Mouse (Mus musculus): ENCODE results near the gene Grasp. TPM values are rescaled to one million over a fixed set of nuclear protein-coding genes. Genes with fewer than 3 reads are reported as not detected.

The Grasp gene
- polyA plus RNA-seq, 1 experiment from 2014 or later = 6.7 TPM

- Histone ChIP-seq H3K4me1 (ENCODE audit: control insufficient read depth, insufficient read depth, low read length) (peaks cover 2% of the 10 kb centered on the region; the same call in 1 of the 2 replicates), H3K27ac (replicated peaks; ENCODE audit: low read depth, low read length) (no peak overlapping the region), H3K27me3 (ENCODE audit: control insufficient read depth, insufficient read depth, low read length) (no peaks in the 10 kb centered on the region), H3K36me3 (ENCODE audit: control insufficient read depth, insufficient read depth, low read length) (no peaks in the 10 kb centered on the region; the same call in 1 of the 2 replicates), H3K9me3 (ENCODE audit: control insufficient read depth, low read length) (no peaks in the 10 kb centered on the region), H3K9ac (ENCODE audit: low read length) (no peak overlapping the region), H3K4me3 (ENCODE audit: low read depth, low read length) (no peak overlapping the region), H3K4me2 (ENCODE audit: low read depth, severe bottlenecking) (no peak overlapping the region)
- 73% methylated on average over 2 of the region's 2 CpGs for WGBS
- DNase-seq (ENCODE audit: low spot score) = no peak
- ATAC-seq (ENCODE audit: insufficient number of reproducible peaks, low FRiP score, low TSS enrichment, low read depth) = no peak
Measured at GRCm38 (mm10) chr15:101215136-101215535, 8.9 kb upstream of the Grasp start.

DNA sequence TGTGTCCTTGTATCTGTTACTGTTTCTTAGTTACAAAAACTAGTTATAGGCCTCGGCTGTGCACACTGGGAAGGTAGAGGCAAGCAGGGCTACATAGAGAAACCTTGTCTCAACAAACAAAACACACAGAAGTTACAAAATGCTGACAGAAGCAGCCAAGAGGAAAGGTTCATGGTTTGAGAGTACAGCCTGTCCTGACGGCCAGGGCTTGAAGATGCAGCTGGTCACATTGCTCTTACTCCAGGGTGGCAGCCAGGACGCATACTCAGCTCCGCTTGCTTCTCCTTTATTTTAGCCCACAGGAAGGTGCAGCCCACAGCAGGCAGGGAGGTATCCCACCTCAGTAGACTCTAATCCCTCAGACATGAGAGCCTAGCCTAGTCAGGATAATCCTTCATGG lies 8.0 kb upstream of the Grasp start:
- DNase-seq (ENCODE audit: low spot score) = no peak
- Histone ChIP-seq H3K4me2 (ENCODE audit: low read depth, severe bottlenecking) (no peak overlapping the region), H3K4me3 (ENCODE audit: low read depth, low read length) (no peak overlapping the region), H3K27ac (replicated peaks; ENCODE audit: low read depth, low read length) (no peak overlapping the region), H3K36me3 (ENCODE audit: control insufficient read depth, insufficient read depth, low read length) (no peaks in the 10 kb centered on the region; the same call in 1 of the 2 replicates), H3K9me3 (ENCODE audit: control insufficient read depth, low read length) (no peaks in the 10 kb centered on the region), H3K4me1 (ENCODE audit: control insufficient read depth, insufficient read depth, low read length) (peaks cover 11% of the 10 kb centered on the region), H3K9ac (ENCODE audit: low read length) (no peak overlapping the region), H3K27me3 (ENCODE audit: control insufficient read depth, insufficient read depth, low read length) (no peaks in the 10 kb centered on the region)
- no peak for ATAC-seq (ENCODE audit: insufficient number of reproducible peaks, low FRiP score, low TSS enrichment, low read depth)
- 81% methylated on average over 4 of the region's 4 CpGs for WGBS

DNA sequence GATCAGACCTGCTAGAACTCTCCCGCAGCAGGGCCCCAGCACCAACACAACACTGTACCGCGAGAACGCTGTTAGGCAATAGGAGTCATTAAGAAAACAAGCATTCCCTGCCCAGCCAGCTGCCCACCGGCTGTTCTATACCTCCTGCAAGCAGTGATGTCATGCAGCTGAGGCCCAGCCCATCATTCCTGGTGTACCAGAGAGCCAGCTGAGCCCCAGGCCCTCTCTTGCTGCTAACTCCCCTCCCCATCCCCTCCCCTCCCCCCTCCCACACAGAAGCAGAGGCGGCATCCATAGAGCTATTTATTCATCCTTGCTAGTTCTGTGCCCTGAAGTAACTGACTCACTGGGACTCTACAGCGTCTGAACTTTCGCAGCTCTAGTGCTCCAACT lies 3.1 kb upstream of the Grasp start:
- ATAC-seq (ENCODE audit: insufficient number of reproducible peaks, low FRiP score, low TSS enrichment, low read depth) (peak; percentile 28), DNase-seq (ENCODE audit: low spot score) (peak; percentile 75)
- peaks cover 32% of the 10 kb centered on the region for H3K4me1 ChIP-seq (ENCODE audit: control insufficient read depth, insufficient read depth, low read length)
- H3K27ac ChIP-seq (replicated peaks; ENCODE audit: low read depth, low read length) = peak overlapping the region; percentile 18; the same call in 1 of the 2 replicates
- H3K27me3 ChIP-seq (ENCODE audit: control insufficient read depth, insufficient read depth, low read length) = no peaks in the 10 kb centered on the region
- no peaks in the 10 kb centered on the region for H3K9me3 ChIP-seq (ENCODE audit: control insufficient read depth, low read length)
- peak overlapping the region; percentile 24; the same call in 1 of the 2 replicates for H3K4me2 ChIP-seq (ENCODE audit: low read depth, severe bottlenecking)
- 3% methylated on average over 8 of the region's 8 CpGs for WGBS
- no peaks in the 10 kb centered on the region for H3K36me3 ChIP-seq (ENCODE audit: control insufficient read depth, insufficient read depth, low read length)
- H3K9ac ChIP-seq (ENCODE audit: low read length) = no peak overlapping the region
- H3K4me3 ChIP-seq (ENCODE audit: low read depth, low read length) = no peak overlapping the region

DNA sequence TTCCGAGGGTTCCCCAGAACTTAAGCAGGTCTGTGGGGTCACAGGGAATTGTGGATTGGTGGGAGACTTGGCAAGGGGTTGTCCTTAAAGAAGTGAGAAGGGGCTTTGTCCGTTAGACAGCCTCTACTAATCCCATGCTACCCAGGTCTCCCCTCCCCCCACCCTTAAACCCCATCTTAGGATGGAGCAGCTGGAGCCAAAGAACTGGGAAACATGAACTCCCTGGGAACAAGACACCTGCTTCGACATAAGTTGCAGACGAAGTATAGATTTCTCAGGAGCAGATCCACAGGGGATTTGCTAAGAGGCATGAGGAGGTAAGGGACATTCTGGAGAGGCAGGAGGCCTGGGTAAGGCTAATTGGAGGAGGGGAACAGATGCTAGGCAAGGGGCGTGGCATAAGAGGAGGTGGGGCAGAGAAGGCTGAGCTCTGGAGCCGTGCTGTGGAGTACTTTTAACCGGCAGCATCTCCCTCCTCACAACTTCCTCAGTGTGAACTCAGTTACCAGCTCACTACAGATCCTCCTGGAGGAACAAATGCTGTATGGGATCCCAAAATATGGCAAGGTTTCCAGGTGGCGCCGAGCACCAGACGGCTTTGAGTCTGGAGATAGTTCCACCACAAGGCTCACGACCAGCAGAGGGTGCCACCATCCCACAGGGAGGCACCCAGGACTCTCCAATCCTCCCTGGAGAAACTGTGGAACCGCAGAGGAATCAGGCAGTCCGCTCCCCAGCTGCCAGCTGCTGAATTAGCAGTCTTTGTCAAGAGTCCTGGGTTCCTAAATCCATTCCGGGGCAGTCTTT lies 2.5 kb upstream of the Grasp start:
- H3K4me2 ChIP-seq (ENCODE audit: low read depth, severe bottlenecking) = peak overlapping the region; percentile 43
- 2% methylated on average over 14 of the region's 14 CpGs for WGBS
- H3K4me1 ChIP-seq (ENCODE audit: control insufficient read depth, insufficient read depth, low read length) = peaks cover 33% of the 10 kb centered on the region
- peak; percentile 83 for DNase-seq (ENCODE audit: low spot score)
- no peaks in the 10 kb centered on the region for H3K27me3 ChIP-seq (ENCODE audit: control insufficient read depth, insufficient read depth, low read length)
- ATAC-seq (ENCODE audit: insufficient number of reproducible peaks, low FRiP score, low TSS enrichment, low read depth) = peak; percentile 64
- peak overlapping the region; percentile 8; the same call in 1 of the 2 replicates for H3K9ac ChIP-seq (ENCODE audit: low read length)
- no peak overlapping the region for H3K4me3 ChIP-seq (ENCODE audit: low read depth, low read length)
- H3K36me3 ChIP-seq (ENCODE audit: control insufficient read depth, insufficient read depth, low read length) = no peaks in the 10 kb centered on the region
- H3K9me3 ChIP-seq (ENCODE audit: control insufficient read depth, low read length) = no peaks in the 10 kb centered on the region
- peak overlapping the region; percentile 22; the same call in 1 of the 2 replicates for H3K27ac ChIP-seq (replicated peaks; ENCODE audit: low read depth, low read length)

- ATAC-seq (ENCODE audit: insufficient number of reproducible peaks, low FRiP score, low TSS enrichment, low read depth) = no peak
- H3K4me1 ChIP-seq (ENCODE audit: control insufficient read depth, insufficient read depth, low read length) = peaks cover 40% of the 10 kb centered on the region
- H3K36me3 ChIP-seq (ENCODE audit: control insufficient read depth, insufficient read depth, low read length) = no peaks in the 10 kb centered on the region
- H3K9me3 ChIP-seq (ENCODE audit: control insufficient read depth, low read length) = no peaks in the 10 kb centered on the region
- no peak overlapping the region for H3K4me2 ChIP-seq (ENCODE audit: low read depth, severe bottlenecking)
- no peak overlapping the region for H3K4me3 ChIP-seq (ENCODE audit: low read depth, low read length)
- H3K27ac ChIP-seq (replicated peaks; ENCODE audit: low read depth, low read length) = no peak overlapping the region
- 45% methylated on average over 13 of the region's 13 CpGs for WGBS
- H3K27me3 ChIP-seq (ENCODE audit: control insufficient read depth, insufficient read depth, low read length) = no peaks in the 10 kb centered on the region
- H3K9ac ChIP-seq (ENCODE audit: low read length) = no peak overlapping the region
- DNase-seq (ENCODE audit: low spot score) = no peak
Measured at GRCm38 (mm10) chr15:101222897-101223482, 998 bp upstream of the Grasp start.

GRCm38 (mm10) chr15:101223596-101223995 lies 392 bp upstream of the Grasp start:
- Histone ChIP-seq H3K27me3 (ENCODE audit: control insufficient read depth, insufficient read depth, low read length) (no peaks in the 10 kb centered on the region), H3K36me3 (ENCODE audit: control insufficient read depth, insufficient read depth, low read length) (no peaks in the 10 kb centered on the region), H3K9ac (ENCODE audit: low read length) (peak overlapping the region; percentile 92; the same call in 1 of the 2 replicates), H3K27ac (replicated peaks; ENCODE audit: low read depth, low read length) (0 out of 2 replicates have a peak overlapping the region, but pooled peaks have one; percentile 30), H3K4me2 (ENCODE audit: low read depth, severe bottlenecking) (peak overlapping the region; percentile 77), H3K4me3 (ENCODE audit: low read depth, low read length) (peak overlapping the region; percentile 82), H3K4me1 (ENCODE audit: control insufficient read depth, insufficient read depth, low read length) (peaks cover 44% of the 10 kb centered on the region), H3K9me3 (ENCODE audit: control insufficient read depth, low read length) (no peaks in the 10 kb centered on the region)
- no peak for ATAC-seq (ENCODE audit: insufficient number of reproducible peaks, low FRiP score, low TSS enrichment, low read depth)
- peak; percentile 28 for DNase-seq (ENCODE audit: low spot score)
- WGBS = 7% methylated on average over 5 of the region's 5 CpGs

DNA sequence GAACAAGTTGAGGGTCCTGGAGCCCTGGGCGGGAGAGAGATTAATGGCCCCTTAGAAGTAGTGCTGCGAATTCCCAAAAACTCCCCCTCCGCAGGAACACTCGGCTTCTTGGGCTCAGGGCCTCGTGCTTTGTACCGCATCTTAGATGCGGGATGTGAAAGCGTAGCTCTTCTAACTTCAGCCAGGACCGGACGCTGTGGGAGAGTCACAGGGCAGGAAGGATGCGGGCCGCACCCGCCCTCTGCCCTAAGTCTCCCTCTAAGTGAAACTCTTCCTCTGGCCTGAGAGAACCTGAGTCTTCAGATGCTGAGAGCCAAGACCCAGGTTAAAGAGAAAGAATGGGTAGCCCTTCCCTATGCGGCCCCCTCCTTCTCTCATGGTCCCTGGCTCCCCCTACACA lies 989 bp downstream of the Grasp start:
- peak overlapping the region; percentile 92 for H3K9ac ChIP-seq (ENCODE audit: low read length)
- no peak for ATAC-seq (ENCODE audit: insufficient number of reproducible peaks, low FRiP score, low TSS enrichment, low read depth)
- peaks cover 46% of the 10 kb centered on the region for H3K4me1 ChIP-seq (ENCODE audit: control insufficient read depth, insufficient read depth, low read length)
- no peak for DNase-seq (ENCODE audit: low spot score)
- WGBS = 2% methylated on average over 14 of the region's 14 CpGs
- H3K4me3 ChIP-seq (ENCODE audit: low read depth, low read length) = peak overlapping the region; percentile 82
- peak overlapping the region; percentile 77 for H3K4me2 ChIP-seq (ENCODE audit: low read depth, severe bottlenecking)
- H3K36me3 ChIP-seq (ENCODE audit: control insufficient read depth, insufficient read depth, low read length) = peaks cover under 1% of the 10 kb centered on the region; the same call in 1 of the 2 replicates
- H3K27ac ChIP-seq (replicated peaks; ENCODE audit: low read depth, low read length) = peak overlapping the region; percentile 74
- H3K27me3 ChIP-seq (ENCODE audit: control insufficient read depth, insufficient read depth, low read length) = no peaks in the 10 kb centered on the region
- no peaks in the 10 kb centered on the region for H3K9me3 ChIP-seq (ENCODE audit: control insufficient read depth, low read length)

DNA sequence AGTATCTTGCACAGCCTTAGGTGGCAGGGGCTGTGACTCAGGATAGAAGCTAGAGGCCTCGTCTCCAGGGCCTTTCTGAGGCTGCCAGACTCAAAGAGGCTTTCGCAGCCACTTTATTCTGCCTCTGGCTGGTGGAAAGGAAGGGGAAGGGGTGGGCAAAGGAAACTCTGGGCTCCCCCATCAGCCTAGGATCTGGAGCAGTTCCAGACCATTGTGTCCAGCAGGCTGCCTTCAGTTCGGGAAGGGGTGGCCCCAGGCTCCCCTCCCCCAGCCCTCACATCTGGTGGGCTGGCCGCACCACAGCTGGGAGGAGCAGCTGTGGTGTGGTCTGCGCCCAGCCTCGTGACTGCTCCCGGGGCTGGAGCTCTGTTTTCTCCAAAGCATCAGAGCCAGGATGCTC lies 4.0 kb downstream of the Grasp start:
- DNase-seq (ENCODE audit: low spot score) (peak; percentile 84), ATAC-seq (ENCODE audit: insufficient number of reproducible peaks, low FRiP score, low TSS enrichment, low read depth) (peak; percentile 61)
- H3K4me3 ChIP-seq (ENCODE audit: low read depth, low read length) = no peak overlapping the region
- peaks cover 27% of the 10 kb centered on the region for H3K4me1 ChIP-seq (ENCODE audit: control insufficient read depth, insufficient read depth, low read length)
- no peaks in the 10 kb centered on the region for H3K9me3 ChIP-seq (ENCODE audit: control insufficient read depth, low read length)
- 11% methylated on average over 7 of the region's 7 CpGs for WGBS
- peak overlapping the region; percentile 90 for H3K27ac ChIP-seq (replicated peaks; ENCODE audit: low read depth, low read length)
- H3K36me3 ChIP-seq (ENCODE audit: control insufficient read depth, insufficient read depth, low read length) = peaks cover 11% of the 10 kb centered on the region; the same call in 1 of the 2 replicates
- peak overlapping the region; percentile 23 for H3K4me2 ChIP-seq (ENCODE audit: low read depth, severe bottlenecking)
- H3K9ac ChIP-seq (ENCODE audit: low read length) = peak overlapping the region; percentile 51
- H3K27me3 ChIP-seq (ENCODE audit: control insufficient read depth, insufficient read depth, low read length) = no peaks in the 10 kb centered on the region

Data from limb, embryonic 11.5 days (tissue).